Mouse (Mus musculus) heart, adult 2 months (tissue): Measurements from ENCODE around the gene Mrfap1.

ENCODE experiments used
- CTCF ChIP-seq: fragments of 200-600 bp; IDR thresholded peaks from 2 replicates; pipeline ENCODE4 v1.8.1; 2022; ENCODE audit warnings: antibody characterized with exemption, mild to moderate bottlenecking, moderate library complexity
- EP300 ChIP-seq: fragments of 200-500 bp; IDR thresholded peaks from 2 replicates; pipeline ENCODE4 v1.6.1; 2011; ENCODE audit warnings: low read depth, low read length, control low read depth; ENCODE audit not compliant: insufficient read depth
- POLR2A ChIP-seq: fragments of 200-500 bp; IDR thresholded peaks from 2 replicates; pipeline ENCODE4 v1.6.1; 2011; ENCODE audit warnings: mild to moderate bottlenecking, low read depth, low read length, control low read depth; ENCODE audit not compliant: insufficient read depth

GRCm38 (mm10) chr5:36786052-36786451, 10.5 kb downstream of the Mrfap1 start:
- no peak for TF ChIP-seq CTCF
- no peak for TF ChIP-seq POLR2A
- no peak for TF ChIP-seq EP300
